Mouse (Mus musculus): Measurements from ENCODE around the gene Psmb3.

DNA sequence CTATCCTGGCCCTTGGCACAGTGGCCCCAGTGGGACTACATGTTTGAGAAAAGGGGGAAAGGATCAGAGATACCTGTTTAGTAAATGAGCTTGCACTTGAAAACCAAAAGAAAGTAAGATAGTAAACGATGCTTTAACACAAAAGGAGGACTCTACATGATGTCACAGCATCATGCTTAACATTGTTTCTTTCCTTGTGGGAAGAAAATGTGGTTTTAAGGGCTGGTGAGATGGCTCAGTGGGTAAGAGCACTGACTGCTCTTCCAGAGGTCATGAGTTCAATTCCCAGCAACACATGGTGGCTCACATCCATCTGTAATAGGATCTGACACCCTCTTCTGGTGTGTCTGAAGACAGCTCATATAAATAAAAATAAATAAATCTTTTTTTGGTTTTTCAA lies 54.9 kb downstream of the Psmb3 start:
- TF ChIP-seq CTCF (IDR thresholded peaks at IDR 0.05; ENCODE audit: extremely low read depth, insufficient read depth, insufficient read length, insufficient replicate concordance), result no peak
- no peak for TF ChIP-seq POLR2A (IDR thresholded peaks at IDR 0.05; ENCODE audit: low read depth, low read length)
